Mouse (Mus musculus): ENCODE measurements around the gene Apba1. TPM values are rescaled to one million over a fixed set of nuclear protein-coding genes. Genes with fewer than 3 reads are reported as not detected.

The Apba1 gene
- polyA plus RNA-seq, 1 experiment from 2014 or later: 0.52 TPM

- no peaks in the 10 kb centered on the region for H3K36me3 ChIP-seq (replicated peaks; ENCODE audit: control insufficient read depth, insufficient read depth, low read depth, low read length)
- H3K4me1 ChIP-seq (ENCODE audit: control insufficient read depth, insufficient read depth, low read length): no peaks in the 10 kb centered on the region
- no peak overlapping the region for H3K9ac ChIP-seq (replicated peaks; ENCODE audit: low read length)
- ATAC-seq (replicated peaks; ENCODE audit: insufficient number of reproducible peaks, low FRiP score, low TSS enrichment, low read depth) (no peak), DNase-seq (ENCODE audit: low spot score) (no peak)
- H3K27ac ChIP-seq (replicated peaks; ENCODE audit: low read depth, low read length): no peak overlapping the region
- 98% methylated on average over 4 of the region's 4 CpGs for WGBS
- H3K27me3 ChIP-seq (ENCODE audit: control insufficient read depth, insufficient read depth, low read length): no peaks in the 10 kb centered on the region
- H3K4me3 ChIP-seq (ENCODE audit: low read depth, low read length): no peak overlapping the region
- H3K9me3 ChIP-seq (replicated peaks; ENCODE audit: control insufficient read depth, low read length): no peaks in the 10 kb centered on the region
- H3K4me2 ChIP-seq (ENCODE audit: low read depth, low read length): no peak overlapping the region
These were observed 143.1 kb downstream of the Apba1 start for GRCm38 (mm10) chr19:23901768-23902167.

- no peak for ATAC-seq (replicated peaks; ENCODE audit: insufficient number of reproducible peaks, low FRiP score, low TSS enrichment, low read depth)
- H3K36me3 ChIP-seq (replicated peaks; ENCODE audit: control insufficient read depth, insufficient read depth, low read depth, low read length): no peaks in the 10 kb centered on the region
- H3K4me3 ChIP-seq (ENCODE audit: low read depth, low read length): no peak overlapping the region
- no peak overlapping the region for H3K27ac ChIP-seq (replicated peaks; ENCODE audit: low read depth, low read length)
- no peaks in the 10 kb centered on the region for H3K27me3 ChIP-seq (ENCODE audit: control insufficient read depth, insufficient read depth, low read length)
- DNase-seq (ENCODE audit: low spot score): no peak
- no peaks in the 10 kb centered on the region for H3K9me3 ChIP-seq (replicated peaks; ENCODE audit: control insufficient read depth, low read length)
- no peak overlapping the region for H3K9ac ChIP-seq (replicated peaks; ENCODE audit: low read length)
- 95% methylated on average over 7 of the region's 7 CpGs for WGBS
- H3K4me2 ChIP-seq (ENCODE audit: low read depth, low read length): no peak overlapping the region
- H3K4me1 ChIP-seq (ENCODE audit: control insufficient read depth, insufficient read depth, low read length): no peaks in the 10 kb centered on the region
These were observed 144.4 kb downstream of the Apba1 start for GRCm38 (mm10) chr19:23903066-23903465.

- no peaks in the 10 kb centered on the region for H3K27me3 ChIP-seq (ENCODE audit: control insufficient read depth, insufficient read depth, low read length)
- ATAC-seq (replicated peaks; ENCODE audit: insufficient number of reproducible peaks, low FRiP score, low TSS enrichment, low read depth) (no peak), DNase-seq (ENCODE audit: low spot score) (no peak)
- no peak overlapping the region for H3K27ac ChIP-seq (replicated peaks; ENCODE audit: low read depth, low read length)
- H3K4me3 ChIP-seq (ENCODE audit: low read depth, low read length): no peak overlapping the region
- H3K4me1 ChIP-seq (ENCODE audit: control insufficient read depth, insufficient read depth, low read length): no peaks in the 10 kb centered on the region
- H3K4me2 ChIP-seq (ENCODE audit: low read depth, low read length): no peak overlapping the region
- H3K9me3 ChIP-seq (replicated peaks; ENCODE audit: control insufficient read depth, low read length): no peaks in the 10 kb centered on the region
- 85% methylated on average over 4 of the region's 4 CpGs for WGBS
- no peak overlapping the region for H3K9ac ChIP-seq (replicated peaks; ENCODE audit: low read length)
- H3K36me3 ChIP-seq (replicated peaks; ENCODE audit: control insufficient read depth, insufficient read depth, low read depth, low read length): no peaks in the 10 kb centered on the region
These were observed 146.2 kb downstream of the Apba1 start for GRCm38 (mm10) chr19:23904922-23905321.

GRCm38 (mm10) chr19:23905772-23906171 is 147.1 kb downstream of the Apba1 start:
- Histone ChIP-seq H3K4me3 (ENCODE audit: low read depth, low read length) (no peak overlapping the region), H3K4me2 (ENCODE audit: low read depth, low read length) (no peak overlapping the region), H3K27ac (replicated peaks; ENCODE audit: low read depth, low read length) (no peak overlapping the region), H3K9me3 (replicated peaks; ENCODE audit: control insufficient read depth, low read length) (no peaks in the 10 kb centered on the region), H3K27me3 (ENCODE audit: control insufficient read depth, insufficient read depth, low read length) (no peaks in the 10 kb centered on the region), H3K9ac (replicated peaks; ENCODE audit: low read length) (no peak overlapping the region), H3K4me1 (ENCODE audit: control insufficient read depth, insufficient read depth, low read length) (no peaks in the 10 kb centered on the region), H3K36me3 (replicated peaks; ENCODE audit: control insufficient read depth, insufficient read depth, low read depth, low read length) (no peaks in the 10 kb centered on the region)
- 84% methylated on average over 5 of the region's 5 CpGs for whole genome bisulfite sequencing
- DNase-seq (ENCODE audit: low spot score): no peak
- ATAC-seq (replicated peaks; ENCODE audit: insufficient number of reproducible peaks, low FRiP score, low TSS enrichment, low read depth): no peak

- WGBS: 68% methylated on average over 4 of the region's 4 CpGs
- H3K4me1 ChIP-seq (ENCODE audit: control insufficient read depth, insufficient read depth, low read length): no peaks in the 10 kb centered on the region
These were observed 151.7 kb downstream of the Apba1 start for GRCm38 (mm10) chr19:23910345-23910744.

GRCm38 (mm10) chr19:23919384-23920219 is 160.9 kb downstream of the Apba1 start:
- no peak for ATAC-seq (replicated peaks; ENCODE audit: insufficient number of reproducible peaks, low FRiP score, low TSS enrichment, low read depth)
- H3K27me3 ChIP-seq (ENCODE audit: control insufficient read depth, insufficient read depth, low read length): no peaks in the 10 kb centered on the region
- no peak overlapping the region for H3K27ac ChIP-seq (replicated peaks; ENCODE audit: low read depth, low read length)
- H3K4me1 ChIP-seq (ENCODE audit: control insufficient read depth, insufficient read depth, low read length): no peaks in the 10 kb centered on the region
- no peak overlapping the region for H3K9ac ChIP-seq (replicated peaks; ENCODE audit: low read length)
- H3K9me3 ChIP-seq (replicated peaks; ENCODE audit: control insufficient read depth, low read length): no peaks in the 10 kb centered on the region
- no peak for DNase-seq (ENCODE audit: low spot score)
- no peaks in the 10 kb centered on the region for H3K36me3 ChIP-seq (replicated peaks; ENCODE audit: control insufficient read depth, insufficient read depth, low read depth, low read length)
- no peak overlapping the region for H3K4me3 ChIP-seq (ENCODE audit: low read depth, low read length)
- no peak overlapping the region for H3K4me2 ChIP-seq (ENCODE audit: low read depth, low read length)
- 47% methylated on average over 5 of the region's 5 CpGs for WGBS

More at GRCm38 (mm10) chr19:23910345-23910744, 151.7 kb downstream of the Apba1 start:
- no peaks in the 10 kb centered on the region for H3K9me3 ChIP-seq (replicated peaks; ENCODE audit: control insufficient read depth, low read length)
- H3K4me3 ChIP-seq (ENCODE audit: low read depth, low read length): no peak overlapping the region
- ATAC-seq (replicated peaks; ENCODE audit: insufficient number of reproducible peaks, low FRiP score, low TSS enrichment, low read depth): no peak
- H3K9ac ChIP-seq (replicated peaks; ENCODE audit: low read length): no peak overlapping the region
- H3K27ac ChIP-seq (replicated peaks; ENCODE audit: low read depth, low read length): no peak overlapping the region
- H3K27me3 ChIP-seq (ENCODE audit: control insufficient read depth, insufficient read depth, low read length): no peaks in the 10 kb centered on the region
- no peaks in the 10 kb centered on the region for H3K36me3 ChIP-seq (replicated peaks; ENCODE audit: control insufficient read depth, insufficient read depth, low read depth, low read length)
- no peak overlapping the region for H3K4me2 ChIP-seq (ENCODE audit: low read depth, low read length)
- no peak for DNase-seq (ENCODE audit: low spot score)

GRCm38 (mm10) chr19:23920220-23920544 is 161.5 kb downstream of the Apba1 start:
- Histone ChIP-seq H3K27me3 (ENCODE audit: control insufficient read depth, insufficient read depth, low read length) (no peaks in the 10 kb centered on the region), H3K36me3 (replicated peaks; ENCODE audit: control insufficient read depth, insufficient read depth, low read depth, low read length) (no peaks in the 10 kb centered on the region), H3K9me3 (replicated peaks; ENCODE audit: control insufficient read depth, low read length) (no peaks in the 10 kb centered on the region), H3K4me1 (ENCODE audit: control insufficient read depth, insufficient read depth, low read length) (no peaks in the 10 kb centered on the region), H3K9ac (replicated peaks; ENCODE audit: low read length) (no peak overlapping the region), H3K4me2 (ENCODE audit: low read depth, low read length) (no peak overlapping the region), H3K27ac (replicated peaks; ENCODE audit: low read depth, low read length) (no peak overlapping the region), H3K4me3 (ENCODE audit: low read depth, low read length) (no peak overlapping the region)
- no peak for DNase-seq (ENCODE audit: low spot score)
- no peak for ATAC-seq (replicated peaks; ENCODE audit: insufficient number of reproducible peaks, low FRiP score, low TSS enrichment, low read depth)
- 74% methylated on average over 8 of the region's 8 CpGs for WGBS

- Histone ChIP-seq H3K27ac (replicated peaks; ENCODE audit: low read depth, low read length) (no peak overlapping the region), H3K9ac (replicated peaks; ENCODE audit: low read length) (no peak overlapping the region), H3K9me3 (replicated peaks; ENCODE audit: control insufficient read depth, low read length) (no peaks in the 10 kb centered on the region), H3K4me3 (ENCODE audit: low read depth, low read length) (no peak overlapping the region), H3K4me1 (ENCODE audit: control insufficient read depth, insufficient read depth, low read length) (no peaks in the 10 kb centered on the region), H3K27me3 (ENCODE audit: control insufficient read depth, insufficient read depth, low read length) (no peaks in the 10 kb centered on the region), H3K4me2 (ENCODE audit: low read depth, low read length) (no peak overlapping the region), H3K36me3 (replicated peaks; ENCODE audit: control insufficient read depth, insufficient read depth, low read depth, low read length) (no peaks in the 10 kb centered on the region)
- DNase-seq (ENCODE audit: low spot score): no peak
- 91% methylated on average over 9 of the region's 9 CpGs for WGBS
- ATAC-seq (replicated peaks; ENCODE audit: insufficient number of reproducible peaks, low FRiP score, low TSS enrichment, low read depth): no peak
These were observed 163.9 kb downstream of the Apba1 start for GRCm38 (mm10) chr19:23922601-23923000.
